Mouse (Mus musculus) frontal cortex, adult 2 months (tissue): Measurements from ENCODE around the gene Lig3. TPM values are rescaled to one million over a fixed set of nuclear protein-coding genes. Genes with fewer than 3 reads are reported as not detected.
A peak's percentile ranks its signal among the peaks of the same experiment; 100 is the strongest.
"Not testable (repeated sequence)": the region's sequence is repeated elsewhere in the genome, so short reads cannot be mapped to it uniquely, and the experiment has no call there.

Experiments
- DNase-seq, 2 experiments: peaks; one replicate each; pipeline ENCODE4 v3.0.0; 2022; ENCODE audit warnings: low spot score in 1 of 2; ENCODE audit errors: extremely low spot score in 1 of 2
- polyA plus RNA-seq: library from polyadenylated mRNA; depleted of rRNA; stranded (reverse); fragments of >200 nt; gene quantifications from 2 replicates; pipeline ENCODE4 v1.2.3, GENCODE M21; 2012

Lig3 gene
- polyA plus RNA-seq, 1 experiment: 23.3 TPM

- DNase-seq: peak in 1 of 2 experiments; percentile 15
Measured at GRCm38 (mm10) chr11:82831008-82831893, 50.3 kb downstream of the Lig3 start.

- not testable (repeated sequence) for DNase-seq
Measured at GRCm38 (mm10) chr11:82832402-82832801, 51.5 kb downstream of the Lig3 start.

- DNase-seq: no peak
Measured at GRCm38 (mm10) chr11:82833929-82834328, 53.0 kb downstream of the Lig3 start.

- DNase-seq: not testable (repeated sequence)
Measured at GRCm38 (mm10) chr11:82834359-82834758, 53.5 kb downstream of the Lig3 start.

- peak in 1 of 2 experiments; percentile 32 for DNase-seq
Measured at GRCm38 (mm10) chr11:82835616-82836432, 54.9 kb downstream of the Lig3 start.

GRCm38 (mm10) chr11:82837192-82837591 lies 56.3 kb downstream of the Lig3 start:
- DNase-seq: no peak

GRCm38 (mm10) chr11:82837848-82838247 lies 56.9 kb downstream of the Lig3 start:
- DNase-seq: no peak

GRCm38 (mm10) chr11:82838511-82838910 lies 57.6 kb downstream of the Lig3 start:
- no peak for DNase-seq

- DNase-seq: no peak
Measured at GRCm38 (mm10) chr11:82844771-82845414, 64.0 kb downstream of the Lig3 start.

GRCm38 (mm10) chr11:82845415-82846078 lies 64.6 kb downstream of the Lig3 start:
- DNase-seq: peak in 1 of 2 experiments; percentile 47

GRCm38 (mm10) chr11:82846079-82846436 lies 65.2 kb downstream of the Lig3 start:
- no peak for DNase-seq

GRCm38 (mm10) chr11:82846938-82847337 lies 66.0 kb downstream of the Lig3 start:
- no peak for DNase-seq

- no peak for DNase-seq
Measured at GRCm38 (mm10) chr11:82847571-82848000, 66.7 kb downstream of the Lig3 start.

GRCm38 (mm10) chr11:82850259-82850658 lies 69.4 kb downstream of the Lig3 start:
- DNase-seq: no peak

- no peak for DNase-seq
Measured at GRCm38 (mm10) chr11:82852115-82852514, 71.2 kb downstream of the Lig3 start.

GRCm38 (mm10) chr11:82852540-82852939 lies 71.6 kb downstream of the Lig3 start:
- DNase-seq: no peak

GRCm38 (mm10) chr11:82852958-82853357 lies 72.0 kb downstream of the Lig3 start:
- DNase-seq: no peak
